Mouse (Mus musculus) intestine, embryonic 14.5 days (tissue): ENCODE data around the gene Foxp1. TPM values are rescaled to one million over a fixed set of nuclear protein-coding genes. Genes with fewer than 3 reads are reported as not detected.

Experiments
- ATAC-seq: fragments of 200-750 bp; cut with Nextera tagmentation; replicated peaks from 2 replicates; pipeline ENCODE4 v1.8.0; 2017; ENCODE audit warnings: low read depth, moderate number of reproducible peaks, moderate TSS enrichment, moderate library complexity; ENCODE audit not compliant: low FRiP score, low TSS enrichment
- DNase-seq: peaks from one replicate; pipeline ENCODE4 v3.0.0-alpha.2; 2018; ENCODE audit warnings: low spot score
- H3K27ac ChIP-seq: fragments of 300-500 bp; sonication (generic); 2 replicates; pipeline ENCODE4 v1.5.1; 2014; ENCODE audit warnings: low read depth, mild to moderate bottlenecking, control low read depth
- H3K27me3 ChIP-seq: fragments of 300-500 bp; sonication (generic); replicated peaks from 2 replicates; pipeline ENCODE4 v1.6.1; 2014; ENCODE audit warnings: low read length, control low read depth; ENCODE audit not compliant: control insufficient read depth, insufficient read depth
- H3K36me3 ChIP-seq: fragments of 300-500 bp; sonication (generic); 2 replicates; pipeline ENCODE4 v1.6.1; 2014; ENCODE audit warnings: low read length, control low read depth; ENCODE audit not compliant: control insufficient read depth, insufficient read depth
- H3K4me1 ChIP-seq: fragments of 300-500 bp; sonication (generic); replicated peaks from 2 replicates; pipeline ENCODE4 v1.6.1; 2014; ENCODE audit warnings: low read length, control low read depth, mixed read lengths; ENCODE audit not compliant: control insufficient read depth, insufficient read depth
- H3K4me2 ChIP-seq: fragments of 300-500 bp; sonication (generic); 2 replicates; pipeline ENCODE4 v1.6.1; 2014; ENCODE audit warnings: low read length
- H3K4me3 ChIP-seq: fragments of 300-500 bp; sonication (generic); 2 replicates; pipeline ENCODE4 v1.5.1; 2014; ENCODE audit warnings: low read depth, low read length, control low read depth, mixed read lengths
- H3K9ac ChIP-seq: fragments of 300-500 bp; sonication (generic); 2 replicates; pipeline ENCODE4 v1.6.1; 2014; ENCODE audit warnings: mild to moderate bottlenecking, low read length
- H3K9me3 ChIP-seq: fragments of 300-500 bp; sonication (generic); 2 replicates; pipeline ENCODE4 v1.6.1; 2016; ENCODE audit warnings: low read length, control low read depth; ENCODE audit not compliant: control insufficient read depth
- WGBS: fragments of 180-500 bp; shearing (Covaris S2); extraction: QIAGEN DNeasy Blood & Tissue Kit; methylation state at CpG from one replicate; pipeline ENCODE4 v1.1.7; 2014; 5-methylcytosine and 5-hydroxymethylcytosine counted together
- polyA plus RNA-seq: library from polyadenylated mRNA; unstranded; fragments of >200 nt; fragmentation: Nextera tagmentation; extraction: Ambion mirVana; gene quantifications from 2 replicates; pipeline ENCODE4 v1.2.1, GENCODE M21; 2014

The Foxp1 gene
- polyA plus RNA-seq, 1 experiment from 2014 or later, result 133 TPM

DNA sequence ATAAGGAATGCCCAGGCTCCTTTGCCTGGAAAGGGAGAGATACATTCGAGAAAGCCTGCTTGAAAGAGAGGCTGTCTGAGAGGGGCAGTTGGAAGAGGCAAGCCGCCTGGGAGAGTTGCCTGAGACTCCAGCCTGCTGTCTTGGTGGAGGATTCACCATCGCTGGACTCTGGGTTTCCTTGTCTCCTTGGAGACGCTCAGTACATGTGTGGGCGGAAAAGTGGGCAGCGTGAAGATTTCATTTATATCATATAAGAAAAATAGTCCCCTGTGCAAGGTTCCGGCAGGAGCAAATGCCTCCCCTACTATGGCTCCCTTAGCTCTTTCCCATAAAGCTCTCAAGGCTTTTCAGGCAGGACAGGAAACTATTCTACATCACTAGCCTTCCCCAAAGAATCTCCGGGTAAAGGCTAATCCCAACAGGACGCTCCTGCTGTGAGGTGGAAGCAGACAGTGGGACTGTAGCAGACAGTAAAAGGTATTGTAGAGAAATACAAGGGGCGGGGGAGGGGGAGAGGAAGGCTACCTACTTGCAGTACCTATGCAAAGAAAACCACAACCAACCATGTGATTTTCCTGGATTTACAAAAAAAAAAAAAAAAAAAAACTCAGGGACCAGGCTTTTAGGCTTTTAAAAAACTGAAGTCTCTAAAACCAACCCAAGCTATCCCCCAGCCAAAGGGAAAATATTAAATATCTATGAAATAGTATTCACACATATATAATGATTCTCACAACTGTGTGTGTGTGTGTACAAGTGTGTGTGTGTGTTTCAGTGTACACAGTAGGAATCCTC is 443.3 kb downstream of the Foxp1 start:
- no peak for DNase-seq
- Histone ChIP-seq H3K36me3 (peaks cover 22% of the 10 kb centered on the region), H3K27me3 (no peaks in the 10 kb centered on the region), H3K9ac (no peak overlapping the region), H3K4me1 (peaks cover 11% of the 10 kb centered on the region), H3K27ac (no peak overlapping the region), H3K4me2 (no peak overlapping the region), H3K9me3 (0 out of 2 replicates have a peak, but pooled peaks cover 5% of the 10 kb centered on the region), H3K4me3 (no peak overlapping the region)
- ATAC-seq, result no peak
- 67% methylated on average over 10 of the region's 10 CpGs for WGBS

DNA sequence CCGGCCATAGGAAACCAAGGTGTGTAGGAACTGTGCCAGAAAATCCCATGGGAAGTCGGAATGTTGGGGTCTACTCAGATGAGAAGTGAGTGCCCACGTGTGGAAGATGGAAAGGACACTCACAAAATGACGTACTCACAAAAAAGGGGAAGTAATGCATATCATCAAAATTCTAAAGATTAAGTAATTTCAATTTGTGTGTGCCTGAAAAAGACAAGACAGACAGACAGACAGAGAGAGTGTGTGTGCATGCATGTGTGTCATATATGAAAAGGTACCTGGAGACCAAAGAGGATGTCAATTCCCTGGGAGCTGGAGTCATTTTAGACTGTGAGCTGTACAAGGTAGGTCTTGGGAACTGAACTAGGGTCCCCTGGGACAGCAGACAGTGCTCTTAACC is 444.4 kb downstream of the Foxp1 start:
- peaks cover 11% of the 10 kb centered on the region for H3K4me1 ChIP-seq
- H3K9me3 ChIP-seq, result 0 out of 2 replicates have a peak, but pooled peaks cover 5% of the 10 kb centered on the region
- no peak overlapping the region for H3K27ac ChIP-seq
- H3K9ac ChIP-seq, result no peak overlapping the region
- H3K4me3 ChIP-seq, result no peak overlapping the region
- no peak for DNase-seq
- peaks cover 27% of the 10 kb centered on the region for H3K36me3 ChIP-seq
- ATAC-seq, result no peak
- no peak overlapping the region for H3K4me2 ChIP-seq
- no peaks in the 10 kb centered on the region for H3K27me3 ChIP-seq
- 86% methylated on average over 4 of the region's 4 CpGs for WGBS

- no peak overlapping the region for H3K4me2 ChIP-seq
- H3K27me3 ChIP-seq, result no peaks in the 10 kb centered on the region
- H3K9me3 ChIP-seq, result 0 out of 2 replicates have a peak, but pooled peaks cover 5% of the 10 kb centered on the region
- H3K4me1 ChIP-seq, result no peaks in the 10 kb centered on the region
- H3K36me3 ChIP-seq, result peaks cover 50% of the 10 kb centered on the region
- 92% methylated on average over 9 of the region's 9 CpGs for WGBS
- ATAC-seq (no peak), DNase-seq (no peak)
- H3K4me3 ChIP-seq, result no peak overlapping the region
- no peak overlapping the region for H3K9ac ChIP-seq
- no peak overlapping the region for H3K27ac ChIP-seq
These were observed 448.9 kb downstream of the Foxp1 start for GRCm38 (mm10) chr6:99073303-99074271.

DNA sequence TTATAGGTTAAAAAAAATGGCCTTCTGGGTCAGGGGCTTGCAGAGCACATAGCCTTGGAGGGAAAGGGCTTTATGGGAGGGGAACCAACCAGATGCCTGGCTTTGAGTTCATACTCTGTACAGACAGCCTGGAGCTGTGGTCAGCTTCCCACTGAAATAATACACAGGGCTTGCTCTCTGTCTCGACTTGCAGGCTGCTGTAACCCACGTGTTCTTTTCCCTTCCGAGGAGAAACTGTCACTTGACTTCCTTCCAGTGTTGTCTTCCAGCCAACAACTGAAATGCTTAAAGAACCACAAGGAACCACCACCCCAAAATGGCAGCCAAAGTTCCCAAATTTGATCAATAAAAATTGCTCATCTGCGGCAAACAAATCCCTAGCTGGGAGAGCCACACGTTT is 451.8 kb downstream of the Foxp1 start:
- ATAC-seq (no peak), DNase-seq (no peak)
- H3K4me1 ChIP-seq, result peaks cover 6% of the 10 kb centered on the region
- H3K4me2 ChIP-seq, result no peak overlapping the region
- WGBS, result 55% methylated on average over 5 of the region's 5 CpGs
- H3K27ac ChIP-seq, result no peak overlapping the region
- no peak overlapping the region for H3K9ac ChIP-seq
- H3K36me3 ChIP-seq, result peaks cover 48% of the 10 kb centered on the region
- no peaks in the 10 kb centered on the region for H3K27me3 ChIP-seq
- no peak overlapping the region for H3K4me3 ChIP-seq
- 0 out of 2 replicates have a peak, but pooled peaks cover 5% of the 10 kb centered on the region for H3K9me3 ChIP-seq

GRCm38 (mm10) chr6:99069726-99070125 is 452.8 kb downstream of the Foxp1 start:
- Histone ChIP-seq H3K27me3 (no peaks in the 10 kb centered on the region), H3K4me2 (no peak overlapping the region), H3K9me3 (no peaks in the 10 kb centered on the region), H3K4me3 (no peak overlapping the region), H3K9ac (no peak overlapping the region), H3K4me1 (peaks cover 6% of the 10 kb centered on the region), H3K36me3 (peaks cover 38% of the 10 kb centered on the region), H3K27ac (no peak overlapping the region)
- 96% methylated on average over 1 of the region's 1 CpGs for WGBS
- DNase-seq (no peak), ATAC-seq (no peak)

GRCm38 (mm10) chr6:99065569-99066353 is 456.8 kb downstream of the Foxp1 start:
- Histone ChIP-seq H3K36me3 (peaks cover 13% of the 10 kb centered on the region), H3K9me3 (no peaks in the 10 kb centered on the region), H3K27me3 (no peaks in the 10 kb centered on the region), H3K4me1 (peaks cover 11% of the 10 kb centered on the region), H3K4me2 (no peak overlapping the region), H3K9ac (no peak overlapping the region), H3K27ac (peak overlapping the region; percentile 16; the same call in 1 of the 2 replicates), H3K4me3 (no peak overlapping the region)
- 63% methylated on average over 9 of the region's 9 CpGs for WGBS
- DNase-seq, result no peak
- ATAC-seq, result no peak

DNA sequence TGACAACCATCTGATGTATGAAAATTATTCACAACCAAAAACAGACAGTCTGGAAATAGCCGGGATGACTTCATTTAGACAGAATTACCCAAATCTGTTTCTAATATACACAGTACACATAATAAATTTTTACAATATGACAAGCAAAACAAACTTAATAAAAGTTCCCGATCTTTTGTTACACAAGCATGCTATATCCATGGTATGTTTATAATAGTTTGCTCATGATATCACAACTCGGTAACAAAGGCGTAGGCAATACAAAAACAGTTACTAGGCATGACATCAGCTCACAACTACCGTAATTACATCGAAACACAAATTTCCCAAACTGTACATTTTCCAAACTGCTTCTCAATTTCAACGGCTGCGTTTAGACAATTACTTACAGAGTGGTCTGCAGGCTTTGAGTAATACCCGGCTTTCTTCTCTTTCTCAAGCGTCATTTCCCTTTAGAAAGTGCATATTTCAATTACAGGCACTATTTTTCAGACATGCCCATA is 458.5 kb downstream of the Foxp1 start:
- ATAC-seq (no peak), DNase-seq (no peak)
- no peaks in the 10 kb centered on the region; the same call in 1 of the 2 replicates for H3K36me3 ChIP-seq

DNA sequence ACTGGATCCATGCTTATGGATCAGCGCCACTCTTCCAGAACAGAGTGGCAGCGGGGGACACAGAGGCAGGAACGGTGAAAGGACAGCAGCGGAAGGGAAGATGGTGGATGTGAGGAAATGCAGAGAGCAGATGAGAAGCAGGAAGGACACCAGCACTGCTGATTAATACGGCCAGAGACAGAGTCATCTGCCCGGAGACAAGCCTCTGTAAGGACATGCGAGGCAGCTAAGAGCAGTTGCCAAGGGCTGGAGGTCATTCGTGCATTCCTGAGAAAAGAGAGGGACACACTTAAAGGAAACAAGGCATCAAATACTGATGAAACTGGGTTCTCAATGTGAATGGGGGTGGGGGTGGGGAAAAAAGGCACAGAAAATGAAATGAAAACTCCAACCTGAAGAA is 459.6 kb downstream of the Foxp1 start:
- no peak overlapping the region for H3K9ac ChIP-seq
- 74% methylated on average over 8 of the region's 8 CpGs for WGBS
- no peaks in the 10 kb centered on the region for H3K36me3 ChIP-seq
- H3K4me2 ChIP-seq, result no peak overlapping the region
- DNase-seq, result no peak
- no peak for ATAC-seq
- H3K4me1 ChIP-seq, result peaks cover 14% of the 10 kb centered on the region
- H3K4me3 ChIP-seq, result no peak overlapping the region
- H3K9me3 ChIP-seq, result no peaks in the 10 kb centered on the region
- no peak overlapping the region for H3K27ac ChIP-seq
- no peaks in the 10 kb centered on the region for H3K27me3 ChIP-seq

More for the DNA sequence above, 458.5 kb downstream of the Foxp1 start:
- Histone ChIP-seq H3K27ac (no peak overlapping the region), H3K4me3 (no peak overlapping the region), H3K27me3 (no peaks in the 10 kb centered on the region), H3K9ac (no peak overlapping the region), H3K4me2 (no peak overlapping the region), H3K9me3 (no peaks in the 10 kb centered on the region), H3K4me1 (peaks cover 11% of the 10 kb centered on the region)
- 61% methylated on average over 10 of the region's 10 CpGs for WGBS
